Mouse (Mus musculus) heart, embryonic 14.5 days (tissue): Measurements from ENCODE around the gene Ppp2r3c. TPM values are rescaled to one million over a fixed set of nuclear protein-coding genes. Genes with fewer than 3 reads are reported as not detected.
"Not testable (repeated sequence)": the region's sequence is repeated elsewhere in the genome, so short reads cannot be mapped to it uniquely, and the experiment has no call there.

Experiments
- ATAC-seq: fragments of 200-750 bp; cut with Nextera tagmentation; 2 replicates; pipeline ENCODE4 v1.8.0; 2017; ENCODE audit warnings: low read depth, moderate TSS enrichment; ENCODE audit not compliant: insufficient number of reproducible peaks, insufficient read depth, low FRiP score
- H3K27ac ChIP-seq, 2 experiments: fragments of 200-500 bp in 1 of 2; fragments of 300-500 bp in 1 of 2; sonication (generic) in 1 of 2; replicated peaks in 1 of 2; 2 replicates each; pipeline ENCODE4 v1.5.1; 2012 to 2014; ENCODE audit warnings: low read depth in 2 of 2, low read length in 2 of 2, control low read depth in 1 of 2, mild to moderate bottlenecking in 1 of 2, mixed read lengths in 1 of 2; ENCODE audit not compliant: control insufficient read depth in 1 of 2, insufficient read depth in 1 of 2
- H3K27me3 ChIP-seq: fragments of 300-500 bp; sonication (generic); 2 replicates; pipeline ENCODE4 v1.6.1; 2014; ENCODE audit warnings: mild to moderate bottlenecking, low read length, control low read depth; ENCODE audit not compliant: control insufficient read depth, insufficient read depth
- H3K36me3 ChIP-seq: fragments of 300-500 bp; sonication (generic); 2 replicates; pipeline ENCODE4 v1.6.1; 2014; ENCODE audit warnings: mild to moderate bottlenecking, control low read depth, low read length, mixed read lengths; ENCODE audit not compliant: control insufficient read depth, insufficient read depth
- H3K4me1 ChIP-seq, 2 experiments: fragments of 200-500 bp in 1 of 2; fragments of 300-500 bp in 1 of 2; sonication (generic) in 1 of 2; 2 replicates each; pipeline ENCODE4 v1.6.1; 2012 to 2014; ENCODE audit warnings: low read length in 2 of 2, control low read depth in 1 of 2, mixed read lengths in 1 of 2; ENCODE audit not compliant: control insufficient read depth in 2 of 2, insufficient read depth in 2 of 2
- H3K4me2 ChIP-seq: fragments of 300-500 bp; sonication (generic); 2 replicates; pipeline ENCODE4 v1.6.1; 2014; ENCODE audit warnings: mild to moderate bottlenecking, low read length
- H3K4me3 ChIP-seq, 2 experiments: fragments of 200-500 bp in 1 of 2; fragments of 300-500 bp in 1 of 2; sonication (generic) in 1 of 2; 2 replicates each; pipeline ENCODE4 v1.5.1; 2012 to 2014; ENCODE audit warnings: low read length in 2 of 2, mild to moderate bottlenecking in 2 of 2, control low read depth in 1 of 2, low read depth in 1 of 2, moderate library complexity in 1 of 2; ENCODE audit not compliant: control insufficient read depth in 1 of 2, insufficient read depth in 1 of 2
- H3K9ac ChIP-seq: fragments of 300-500 bp; sonication (generic); 2 replicates; pipeline ENCODE4 v1.6.1; 2014; ENCODE audit warnings: mild to moderate bottlenecking, low read length
- H3K9me3 ChIP-seq: fragments of 300-500 bp; sonication (generic); 2 replicates; pipeline ENCODE4 v1.6.1; 2016; ENCODE audit warnings: low read length, control low read depth; ENCODE audit not compliant: control insufficient read depth
- WGBS: fragments of 180-500 bp; shearing (Covaris S2); extraction: QIAGEN DNeasy Blood & Tissue Kit; methylation state at CpG from one replicate; pipeline ENCODE4 v1.1.7; 2014; 5-methylcytosine and 5-hydroxymethylcytosine counted together
- polyA plus RNA-seq: library from polyadenylated mRNA; unstranded; fragments of >200 nt; fragmentation: Nextera tagmentation; extraction: Ambion mirVana; gene quantifications from 2 replicates; pipeline ENCODE4 v1.2.1, GENCODE M21; 2014

Ppp2r3c gene
- polyA plus RNA-seq, 1 experiment from 2014 or later = 11.8 TPM

DNA sequence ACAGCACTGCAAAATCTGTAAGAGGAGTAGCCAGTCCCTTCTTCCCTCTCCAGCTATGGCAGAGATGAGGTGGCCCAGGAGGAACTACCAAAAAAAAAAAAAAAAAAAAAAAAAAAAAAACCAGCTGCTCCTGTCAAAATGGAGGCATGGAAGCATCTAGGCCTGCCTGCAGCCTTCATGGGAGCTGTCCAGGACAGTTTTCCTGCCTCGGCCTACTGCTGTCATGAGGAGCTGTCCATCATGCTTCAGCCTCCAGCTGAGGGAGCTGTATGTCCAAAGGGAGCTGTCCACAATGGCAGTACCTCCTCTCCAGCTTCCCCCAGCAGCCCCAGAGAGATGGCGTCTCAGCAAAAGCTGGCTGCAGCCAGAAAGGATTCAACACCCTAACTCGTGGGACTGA, 30.6 kb downstream of the Ppp2r3c start:
- H3K4me1 ChIP-seq = no peaks in the 10 kb centered on the region
- no peak overlapping the region for H3K27ac ChIP-seq
- H3K9me3 ChIP-seq = no peaks in the 10 kb centered on the region
- no peaks in the 10 kb centered on the region for H3K36me3 ChIP-seq
- no peaks in the 10 kb centered on the region for H3K27me3 ChIP-seq
- WGBS = 77% methylated on average over 3 of the region's 3 CpGs
- no peak for ATAC-seq
- no peak overlapping the region for H3K4me2 ChIP-seq
- no peak overlapping the region for H3K4me3 ChIP-seq
- H3K9ac ChIP-seq = no peak overlapping the region

DNA sequence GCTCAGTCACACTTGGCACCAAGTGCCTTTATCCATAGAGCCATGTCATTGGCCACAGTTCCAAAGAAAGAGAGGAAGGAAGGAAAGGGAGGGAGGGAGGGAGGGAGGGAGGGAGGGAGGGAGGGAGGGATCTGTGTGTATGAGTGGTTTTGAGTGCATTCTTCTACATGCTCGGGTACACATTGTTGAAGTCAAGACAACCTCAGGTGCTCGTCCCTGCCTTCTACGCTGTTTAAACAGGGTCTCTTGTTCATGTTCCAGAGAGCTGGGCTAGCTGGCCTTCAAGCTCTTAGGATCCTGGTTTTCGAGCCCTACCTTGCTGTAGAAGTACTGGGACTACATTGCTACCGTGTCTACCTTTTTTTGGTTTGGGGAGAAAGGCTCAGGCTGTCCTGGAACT, 39.4 kb downstream of the Ppp2r3c start:
- not testable (repeated sequence) for H3K9ac ChIP-seq, H3K4me2 ChIP-seq, H3K27me3 ChIP-seq, H3K27ac ChIP-seq, ATAC-seq, H3K9me3 ChIP-seq, H3K4me1 ChIP-seq, H3K4me3 ChIP-seq
- peaks cover 16% of the 10 kb centered on the region for H3K36me3 ChIP-seq
- no CpG with 5 or more reads among the region's 5 CpGs for WGBS

DNA sequence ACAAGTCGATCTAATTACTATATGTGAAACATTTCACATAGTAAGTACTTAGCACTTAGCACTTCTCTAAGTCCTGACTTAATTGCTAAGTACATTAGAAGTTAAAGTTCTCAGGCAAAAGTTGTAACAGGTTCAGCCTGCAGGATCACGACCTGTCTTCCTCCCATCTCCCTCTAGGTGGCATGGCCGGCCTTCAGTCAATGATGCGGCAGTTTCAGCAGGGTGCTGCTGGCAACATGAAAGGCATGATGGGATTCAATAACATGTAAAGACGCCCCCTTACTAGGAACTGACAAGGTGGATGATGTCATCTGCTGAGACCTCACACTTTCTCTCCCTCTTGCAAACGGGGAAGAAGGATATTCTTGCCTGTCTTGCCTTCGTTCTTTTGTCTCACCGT, 40.8 kb downstream of the Ppp2r3c start:
- WGBS = no CpG with 5 or more reads among the region's 8 CpGs
- ATAC-seq = not testable (repeated sequence)

DNA sequence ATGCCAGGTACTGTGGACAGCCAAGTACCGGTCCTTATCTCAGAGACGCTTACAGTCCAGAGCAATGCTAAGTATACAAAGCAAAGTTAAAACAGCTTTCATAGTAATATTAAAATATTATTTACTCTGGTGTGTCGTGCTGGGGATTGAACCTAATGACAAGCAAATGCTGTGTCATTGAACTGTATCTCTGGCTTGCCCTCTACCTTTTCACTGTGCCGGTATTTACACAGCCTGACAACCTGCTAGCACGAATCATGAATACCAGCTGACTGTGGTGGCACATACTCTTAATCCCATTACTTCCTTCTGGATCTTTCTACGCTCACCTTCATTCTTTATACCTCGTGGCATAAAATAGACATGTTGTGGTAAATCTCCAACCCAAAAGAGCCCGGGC, 60.6 kb downstream of the Ppp2r3c start:
- not testable (repeated sequence) for H3K4me1 ChIP-seq, H3K4me3 ChIP-seq, H3K27me3 ChIP-seq, H3K36me3 ChIP-seq, H3K9ac ChIP-seq, ATAC-seq, H3K27ac ChIP-seq, H3K4me2 ChIP-seq, H3K9me3 ChIP-seq
- WGBS = no CpG with 5 or more reads among the region's 8 CpGs

More for the DNA sequence above, 40.8 kb downstream of the Ppp2r3c start:
- H3K9ac ChIP-seq, H3K4me3 ChIP-seq, H3K9me3 ChIP-seq, H3K4me2 ChIP-seq, H3K27ac ChIP-seq, H3K4me1 ChIP-seq, H3K27me3 ChIP-seq: not testable (repeated sequence)
- peaks cover 27% of the 10 kb centered on the region for H3K36me3 ChIP-seq

DNA sequence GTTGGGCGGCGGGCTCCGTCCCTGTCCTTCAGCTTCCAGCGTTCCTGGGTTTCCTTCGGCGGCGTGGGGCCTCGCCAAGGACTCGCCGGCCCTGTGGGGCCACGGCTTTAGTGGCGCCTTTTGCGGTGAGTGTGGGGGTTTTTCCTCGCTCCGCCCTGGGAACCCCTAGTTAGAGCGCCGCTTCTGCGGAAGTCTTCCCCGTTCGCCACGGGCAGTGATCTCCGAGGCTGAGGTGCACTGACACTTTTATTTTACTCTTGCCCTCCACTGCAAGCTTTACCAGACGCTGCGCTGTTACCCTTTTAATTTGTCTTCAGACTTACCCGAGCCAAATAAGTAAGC, 72.3 kb downstream of the Ppp2r3c start:
- H3K4me3 ChIP-seq = peak overlapping the region; percentile 33 to 48
- not testable (repeated sequence) for ATAC-seq, H3K36me3 ChIP-seq, H3K27ac ChIP-seq, H3K9ac ChIP-seq, H3K4me1 ChIP-seq, H3K9me3 ChIP-seq, H3K4me2 ChIP-seq, H3K27me3 ChIP-seq
- WGBS = 0% methylated on average over 10 of the region's 25 CpGs

DNA sequence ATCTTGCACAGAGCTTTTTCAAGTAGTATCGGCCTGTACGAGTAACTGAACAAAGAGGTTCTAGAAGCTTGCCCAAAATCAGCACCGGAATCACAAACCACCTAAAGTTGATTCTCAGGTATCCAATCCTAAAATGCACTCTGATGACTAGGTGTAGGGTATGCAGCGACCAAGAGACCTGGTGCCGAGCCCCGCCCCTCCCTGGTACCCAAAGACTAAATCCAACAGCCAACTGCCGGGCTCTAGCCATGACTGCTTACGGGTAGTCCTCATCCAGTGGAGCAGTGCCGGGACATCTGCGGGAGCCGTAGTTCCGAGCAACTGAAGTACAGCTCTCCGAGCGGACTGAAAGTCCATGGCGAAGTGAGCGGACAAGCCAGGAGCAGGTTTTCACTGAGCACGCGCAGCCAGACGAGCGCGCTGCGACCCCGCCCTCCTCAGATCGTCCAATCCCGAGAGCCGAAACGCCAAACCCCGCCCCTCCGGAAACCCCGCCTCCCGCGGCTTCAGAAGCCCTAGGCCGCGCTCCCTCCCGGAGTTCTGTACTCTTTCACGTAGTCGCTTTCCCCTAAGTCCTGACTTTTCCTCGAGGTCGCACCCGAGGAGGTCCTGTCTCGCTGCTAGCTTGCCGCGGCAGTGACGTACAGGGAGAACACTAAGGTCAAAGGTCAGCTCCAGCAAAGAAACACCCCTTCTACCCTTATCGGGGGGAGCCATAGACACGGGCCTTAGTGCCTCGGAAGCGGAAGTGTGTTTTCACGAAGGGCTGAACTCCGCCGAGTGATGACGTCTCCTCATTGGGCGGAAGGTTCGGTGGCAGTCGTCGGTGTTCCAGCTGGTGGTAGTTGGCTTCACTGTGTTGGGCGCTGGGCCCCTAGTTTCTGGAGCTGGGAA, 72.9 kb downstream of the Ppp2r3c start, which contains the start of gene Srp54c:
TSS of gene Srp54c (plus strand) at position 543 of the 894 bp plus-strand sequence.
- H3K4me2 ChIP-seq, H3K4me1 ChIP-seq, H3K36me3 ChIP-seq, H3K27me3 ChIP-seq, H3K9ac ChIP-seq, H3K27ac ChIP-seq, H3K9me3 ChIP-seq: not testable (repeated sequence)
- peak; percentile 98 for ATAC-seq
- no CpG with 5 or more reads among the region's 57 CpGs for WGBS
- H3K4me3 ChIP-seq = peak within 1 kb of the TSS; percentile 33 to 48

Other genes starting within 250 kb of the Ppp2r3c start
- 22.5 and 25.4 TPM in 2 replicates for gene 2700097O09Rik, start 222.9 kb downstream of the Ppp2r3c start, polyA plus RNA-seq
- gene Srp54a, start 222.7 kb downstream of the Ppp2r3c start, polyA plus RNA-seq = 135 and 136 TPM in 2 replicates
- 18.6 and 19.4 TPM in 2 replicates for gene Fam177a, start 178.5 kb downstream of the Ppp2r3c start, polyA plus RNA-seq
- 46.1 and 53.0 TPM in 2 replicates for gene Srp54b, start 147.9 kb downstream of the Ppp2r3c start, polyA plus RNA-seq
- 0.44 and 1.1 TPM in 2 replicates for gene 1700047I17Rik2, start 103.4 kb downstream of the Ppp2r3c start, polyA plus RNA-seq
- 58.4 and 58.9 TPM in 2 replicates for gene Srp54c, start 72.8 kb downstream of the Ppp2r3c start, polyA plus RNA-seq
- 10.1 and 10.4 TPM in 2 replicates for gene 1110008L16Rik, start 3.4 kb downstream of the Ppp2r3c start, polyA plus RNA-seq
- gene Psma6, start 81.2 kb upstream of the Ppp2r3c start, polyA plus RNA-seq = 327 and 344 TPM in 2 replicates
- 58.6 and 64.9 TPM in 2 replicates for gene Nfkbia, start 189.6 kb upstream of the Ppp2r3c start, polyA plus RNA-seq